Mouse (Mus musculus) brain, embryonic 14.5 days (tissue): ENCODE data around the gene Plekhb2. TPM values are rescaled to one million over a fixed set of nuclear protein-coding genes. Genes with fewer than 3 reads are reported as not detected.

Source experiments
- DNase-seq: peaks from one replicate; pipeline ENCODE4 v3.0.0-alpha.2; 2011; ENCODE audit warnings: low read depth
- CTCF ChIP-seq: fragments of 200-500 bp; IDR thresholded peaks from 2 replicates; pipeline ENCODE4 v1.5.1; 2012; ENCODE audit warnings: inconsistent platforms, mild to moderate bottlenecking, moderate library complexity, borderline replicate concordance; ENCODE audit not compliant: insufficient read depth, insufficient read length; ENCODE audit errors: extremely low read depth
- POLR2A ChIP-seq: fragments of 200-500 bp; IDR thresholded peaks from 2 replicates; pipeline ENCODE4 v1.6.1; 2012; ENCODE audit warnings: mild to moderate bottlenecking, inconsistent platforms, borderline replicate concordance; ENCODE audit not compliant: poor library complexity, insufficient read depth, insufficient read length, severe bottlenecking; ENCODE audit errors: extremely low read depth
- polyA plus RNA-seq: library from polyadenylated mRNA; depleted of rRNA; stranded (reverse); fragments of >200 nt; gene quantifications from 2 replicates; pipeline ENCODE4 v1.2.3, GENCODE M21; 2012

The Plekhb2 gene
- polyA plus RNA-seq, 1 experiment, result 43.9 TPM

- DNase-seq, result no peak
- no peak for TF ChIP-seq CTCF
- TF ChIP-seq POLR2A, result no peak
Observed at GRCm38 (mm10) chr1:34839241-34839640, 10.5 kb upstream of the Plekhb2 start.

DNA sequence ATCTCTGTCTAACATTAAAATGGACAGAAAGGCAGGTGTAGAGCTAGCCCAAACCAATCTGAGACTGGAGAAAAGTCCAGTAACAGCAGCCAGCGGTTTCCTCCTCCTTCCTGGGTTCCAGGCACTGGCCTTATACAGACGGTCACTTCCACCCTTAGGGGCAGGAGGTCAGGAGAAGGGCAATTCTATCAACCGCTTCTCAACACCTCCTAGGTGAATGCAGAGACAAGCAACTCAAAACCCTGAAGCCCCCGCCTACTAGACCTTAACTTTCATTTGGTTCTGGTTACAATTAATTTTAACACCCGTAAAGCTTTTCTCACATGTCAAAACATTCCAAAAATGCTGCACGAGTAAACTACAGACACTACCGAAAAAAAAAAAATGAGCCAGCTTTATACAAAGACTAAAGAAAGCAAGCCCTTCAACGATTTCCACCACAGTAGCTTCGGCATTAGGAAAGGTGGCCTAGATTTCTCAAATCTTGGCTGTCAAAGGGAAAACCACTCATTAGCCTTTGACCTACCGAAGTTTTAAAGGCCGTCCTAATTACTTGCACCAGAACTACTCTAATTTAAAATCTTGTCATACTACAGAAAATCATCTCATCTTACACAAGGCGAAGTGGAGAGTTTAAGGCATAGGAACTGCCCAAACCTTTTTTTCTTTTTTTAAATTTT lies 7.9 kb upstream of the Plekhb2 start:
- TF ChIP-seq POLR2A (no peak), CTCF (no peak)
- DNase-seq, result peak; percentile 53

DNA sequence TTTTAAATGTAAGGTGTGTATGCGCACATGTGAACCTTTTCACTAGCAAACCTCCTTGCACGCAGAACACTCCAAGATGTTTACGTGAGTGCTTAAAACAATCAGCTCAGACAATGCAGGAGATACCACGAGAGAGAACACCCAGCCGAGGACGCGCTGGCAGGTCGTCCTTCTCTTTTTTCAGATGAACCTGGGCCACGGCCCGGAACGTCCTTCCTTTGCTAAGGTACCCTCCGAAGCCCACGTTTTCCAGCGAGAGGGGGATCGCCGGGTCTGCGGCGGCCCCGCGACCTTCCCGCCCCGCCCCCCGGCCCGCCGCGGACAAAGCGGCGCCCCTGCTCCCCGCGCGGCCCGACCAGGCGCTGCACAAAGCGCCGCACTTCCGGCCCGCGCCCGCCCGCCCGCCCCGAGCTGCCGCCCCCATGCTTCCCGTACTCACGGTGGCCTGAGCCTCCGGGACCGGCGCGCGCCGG lies 7.4 kb upstream of the Plekhb2 start:
- TF ChIP-seq POLR2A, result no peak
- TF ChIP-seq CTCF, result no peak
- DNase-seq, result peak; percentile 79

GRCm38 (mm10) chr1:34842887-34843618 lies 6.7 kb upstream of the Plekhb2 start, which contains the start of gene Fam168b:
Gene Fam168b, minus strand, starts transcription at chr1:34843065.
- peak; percentile 96 for DNase-seq
- no peak for TF ChIP-seq CTCF
- peak; percentile 86 for TF ChIP-seq POLR2A

DNA sequence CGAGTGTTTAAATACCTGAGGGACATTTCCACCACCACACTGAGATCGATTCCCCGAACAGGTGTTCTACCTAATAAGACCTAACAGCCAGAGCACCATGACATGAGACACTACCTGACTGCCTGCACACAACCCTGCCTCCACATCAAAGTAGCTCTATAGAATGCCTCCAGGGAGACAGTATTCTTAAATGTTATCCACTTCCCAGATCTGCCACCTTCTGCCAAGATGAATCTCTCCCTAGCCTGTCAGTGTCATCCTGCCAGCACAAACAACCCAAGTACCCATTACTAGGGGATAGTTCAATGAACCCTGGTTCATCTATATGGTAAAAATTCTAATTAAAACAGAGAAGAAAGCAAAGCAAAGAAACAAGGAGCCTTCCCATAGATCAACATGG lies 2.7 kb upstream of the Plekhb2 start:
- DNase-seq, result no peak
- TF ChIP-seq POLR2A, result no peak
- no peak for TF ChIP-seq CTCF

DNA sequence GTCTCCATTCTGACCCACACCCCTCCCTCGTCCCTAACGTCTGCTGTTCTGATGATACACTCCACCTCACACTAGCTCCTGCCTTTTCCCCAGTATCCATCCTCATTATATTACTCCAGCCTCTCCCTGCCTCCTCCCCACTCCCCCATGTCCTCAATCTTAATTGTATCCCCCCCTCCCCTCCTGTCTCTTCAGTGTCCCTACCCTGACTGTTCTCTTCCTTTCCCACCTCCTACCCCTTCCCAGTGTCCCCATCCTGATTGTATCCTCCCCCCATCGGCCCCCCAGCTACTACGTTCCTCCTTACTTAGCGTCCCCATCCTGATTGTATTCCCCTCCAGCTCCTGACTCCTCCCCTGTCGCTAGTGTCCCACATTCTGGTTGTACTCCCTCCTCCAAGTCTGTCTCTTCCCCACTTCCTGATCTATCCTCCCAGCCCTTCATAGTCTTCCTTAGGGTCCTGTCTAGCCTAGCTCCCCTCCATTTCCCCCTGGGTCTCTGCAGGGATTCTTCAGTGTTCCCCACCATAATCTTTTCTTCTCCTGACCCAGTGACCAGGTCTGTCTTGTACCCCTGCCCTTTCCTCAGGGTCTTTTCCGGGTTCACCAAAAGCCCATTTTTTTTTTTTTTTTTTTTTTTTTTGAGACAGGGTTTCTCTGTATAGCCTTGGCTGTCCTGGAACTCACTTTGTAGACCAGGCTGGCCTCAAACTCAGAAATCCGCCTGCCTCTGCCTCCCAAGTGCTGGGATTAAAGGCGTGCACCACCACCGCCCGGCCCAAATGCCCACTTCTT lies 764 bp downstream of the Plekhb2 start:
- peak; percentile 49 for DNase-seq
- TF ChIP-seq POLR2A (no peak), CTCF (no peak)

GRCm38 (mm10) chr1:34851562-34851961 lies 1.8 kb downstream of the Plekhb2 start:
- TF ChIP-seq CTCF (no peak), POLR2A (no peak)
- DNase-seq, result no peak

GRCm38 (mm10) chr1:34852116-34852878 lies 2.5 kb downstream of the Plekhb2 start:
- TF ChIP-seq CTCF (no peak), POLR2A (no peak)
- DNase-seq, result no peak

GRCm38 (mm10) chr1:34853786-34854185 lies 4.0 kb downstream of the Plekhb2 start:
- no peak for DNase-seq
- TF ChIP-seq POLR2A, result no peak
- no peak for TF ChIP-seq CTCF

DNA sequence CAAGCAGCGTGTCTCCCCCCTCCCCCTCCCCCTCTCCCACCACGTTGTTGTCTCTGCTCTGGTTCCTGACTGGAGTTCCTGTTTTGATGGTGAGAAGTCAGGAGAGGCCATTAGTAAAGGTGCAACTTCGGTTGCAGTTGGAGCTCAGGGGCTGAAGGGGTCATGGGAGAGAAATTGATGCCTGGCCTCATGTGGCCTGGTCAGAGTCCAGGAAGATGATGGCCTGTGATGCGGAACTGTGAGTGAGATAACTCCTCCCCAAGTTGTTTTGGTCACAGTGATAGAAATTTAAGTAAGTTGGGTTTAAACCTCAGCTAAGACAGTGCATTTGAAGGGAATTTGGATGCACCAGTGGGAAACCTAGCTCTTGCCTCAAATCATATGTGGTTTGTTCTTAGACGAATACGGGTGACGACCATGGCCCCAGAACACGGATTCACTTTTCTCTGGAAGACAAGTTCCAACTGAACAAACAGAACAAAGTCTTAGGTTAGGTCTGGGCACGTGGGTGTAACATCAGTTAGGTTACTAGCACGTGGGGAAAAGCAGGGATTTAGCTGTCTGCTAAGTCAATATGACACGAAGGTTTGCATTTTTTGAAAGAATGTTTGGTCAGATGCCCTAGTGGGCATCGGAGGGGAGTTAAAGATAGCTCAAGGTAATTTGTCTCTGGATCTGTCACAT lies 5.4 kb downstream of the Plekhb2 start:
- TF ChIP-seq POLR2A (no peak), CTCF (no peak)
- no peak for DNase-seq
